ENCODE assay signal across 18 mouse cellular contexts in genomic region chr8:105312891-105313481, GRCm38 (mm10). TPM values are rescaled to one million over a fixed set of nuclear protein-coding genes. Genes with fewer than 3 reads are reported as not detected.
DNase-seq lines count a peak whose midpoint lies in the region; ATAC-seq lines count a peak whose summit lies in the region.
"Had no signal": no experiment of that assay in that cellular context is flagged by ENCODE, and none has a peak within 500 bp of the region (broad histone marks: within the 10 kb centered on the region; RNA-seq: fewer than 3 reads in every experiment).

No protein-coding gene starts in this region.

- DNase-seq in cerebellum, adult 11 months = peak; percentile 40
- no peak for DNase-seq in cerebellum, postnatal 10 days
- no peak for DNase-seq in heart, postnatal 25 days (ENCODE audit: low spot score)
- peak; percentile 55 to 65 for DNase-seq in cerebellum, postnatal 25 days
- peak; percentile 50 for DNase-seq in liver, embryonic 13.5 days
- DNase-seq in urinary bladder, postnatal 14 days (ENCODE audit: low spot score) = no peak
- no peak for DNase-seq in kidney, postnatal 10 days
- DNase-seq: adrenal gland, postnatal 14 days; kidney, adult 2 months; kidney, postnatal 4 days; lung, adult 2 months; spleen, adult 18-20 months; thymus, postnatal 36 days had no signal

- 0 out of 2 replicates have a peak overlapping the region, but pooled peaks have one; percentile 32 for H3K27ac ChIP-seq in heart, embryonic 16.5 days (ENCODE audit: low read length)
- H3K27ac ChIP-seq in liver, embryonic 13.5 days = peak overlapping the region; percentile 77
- H3K27ac ChIP-seq: embryonic facial prominence, embryonic 15.5 days; hindbrain, embryonic 15.5 days; macrophage had no signal

- WGBS in heart, embryonic 16.5 days = 67% methylated on average over 8 of the region's 8 CpGs
- WGBS in liver, embryonic 13.5 days (ENCODE audit: insufficient replicate concordance) = 41% methylated on average over 8 of the region's 8 CpGs

- H3K9ac ChIP-seq in heart, embryonic 16.5 days (ENCODE audit: low read length) = no peak overlapping the region
- peak overlapping the region; percentile 65 for H3K9ac ChIP-seq in liver, embryonic 13.5 days
- H3K9ac ChIP-seq: embryonic facial prominence, embryonic 15.5 days; hindbrain, embryonic 15.5 days had no signal

- peaks cover 26% of the 10 kb centered on the region for H3K4me1 ChIP-seq in heart, embryonic 16.5 days (ENCODE audit: control insufficient read depth, insufficient read depth, low read length)
- H3K4me1 ChIP-seq in liver, embryonic 13.5 days (replicated peaks) = peaks cover 66% of the 10 kb centered on the region
- H3K4me1 ChIP-seq: embryonic facial prominence, embryonic 15.5 days; hindbrain, embryonic 15.5 days had no signal

- H3K36me3 ChIP-seq in heart, embryonic 16.5 days (ENCODE audit: control insufficient read depth, insufficient read depth) = peaks cover 9% of the 10 kb centered on the region
- peaks cover 99% of the 10 kb centered on the region for H3K36me3 ChIP-seq in liver, embryonic 13.5 days

- no peaks in the 10 kb centered on the region for H3K9me3 ChIP-seq in heart, embryonic 16.5 days (replicated peaks; ENCODE audit: control insufficient read depth, low read length)
- no peaks in the 10 kb centered on the region for H3K9me3 ChIP-seq in liver, embryonic 13.5 days (replicated peaks)
- H3K9me3 ChIP-seq: embryonic facial prominence, embryonic 15.5 days; hindbrain, embryonic 15.5 days had no signal

- ATAC-seq in heart, embryonic 16.5 days (replicated peaks; ENCODE audit: extremely low read depth, insufficient read depth, low FRiP score) = no peak
- ATAC-seq in liver, embryonic 13.5 days (ENCODE audit: low read depth) = peak; percentile 71
- ATAC-seq: forebrain, embryonic 14.5 days had no signal

- intact Hi-C loops in heart, postnatal 25 days (cut with DNase I) = no loop called here

- no peaks in the 10 kb centered on the region for H3K27me3 ChIP-seq in heart, embryonic 16.5 days (ENCODE audit: control insufficient read depth, insufficient read depth, low read length)
- no peaks in the 10 kb centered on the region for H3K27me3 ChIP-seq in liver, embryonic 13.5 days
- H3K27me3 ChIP-seq: embryonic facial prominence, embryonic 15.5 days; hindbrain, embryonic 15.5 days had no signal

- no peak overlapping the region for H3K4me3 ChIP-seq in heart, embryonic 16.5 days (ENCODE audit: low read length)
- H3K4me3 ChIP-seq in liver, embryonic 13.5 days (replicated peaks) = peak overlapping the region; percentile 18; the same call in 1 of the 2 replicates
- H3K4me3 ChIP-seq: embryonic facial prominence, embryonic 15.5 days; hindbrain, embryonic 15.5 days had no signal

- no peak overlapping the region for H3K4me2 ChIP-seq in heart, embryonic 16.5 days (ENCODE audit: low read depth, low read length)
- H3K4me2 ChIP-seq in liver, embryonic 13.5 days = peak overlapping the region; percentile 54
- H3K4me2 ChIP-seq: embryonic facial prominence, embryonic 15.5 days; hindbrain, embryonic 15.5 days had no signal

RNA-seq across cellular contexts. Expression of gene Elmo3, which starts 7.6 kb away (rescaled TPM):
- polyA plus RNA-seq in heart, embryonic 16.5 days (2015; fragmentation: Nextera tagmentation; extraction: Ambion mirVana) = 4.1 and 5.1 TPM in 2 replicates
- under 1 TPM; 0.81 to 0.91 TPM for total RNA-seq in heart, postnatal 25 days (2021)
- 2.1 and 2.8 TPM in 2 replicates for polyA plus RNA-seq in liver, embryonic 13.5 days (2015; fragmentation: Nextera tagmentation; extraction: Ambion mirVana)

RNA-seq across cellular contexts. Expression of gene Lrrc29, which starts 13.1 kb away (rescaled TPM):
- 0.80 and 0.84 TPM in 2 replicates for polyA plus RNA-seq in heart, embryonic 16.5 days (2015; fragmentation: Nextera tagmentation; extraction: Ambion mirVana)
- 1 to 10 TPM; 1.3 to 1.9 TPM for total RNA-seq in heart, postnatal 25 days (2021)
- polyA plus RNA-seq in liver, embryonic 13.5 days (2015; fragmentation: Nextera tagmentation; extraction: Ambion mirVana) = 9.4 and 9.5 TPM in 2 replicates

RNA-seq across cellular contexts. Expression of gene Tmem208, which starts 13.2 kb away (rescaled TPM):
- polyA plus RNA-seq in heart, embryonic 16.5 days (2015; fragmentation: Nextera tagmentation; extraction: Ambion mirVana) = 82.1 and 84.2 TPM in 2 replicates
- 10 to 100 TPM; 23.4 to 25.3 TPM for total RNA-seq in heart, postnatal 25 days (2021)
- 103 and 108 TPM in 2 replicates for polyA plus RNA-seq in liver, embryonic 13.5 days (2015; fragmentation: Nextera tagmentation; extraction: Ambion mirVana)

RNA-seq across cellular contexts. Expression of gene E2f4, which starts 15.5 kb away (rescaled TPM):
- polyA plus RNA-seq in heart, embryonic 16.5 days (2015; fragmentation: Nextera tagmentation; extraction: Ambion mirVana) = 50.8 and 61.1 TPM in 2 replicates
- total RNA-seq in heart, postnatal 25 days (2021) = 10 to 100 TPM; 19.8 to 21.5 TPM
- 187 and 232 TPM in 2 replicates for polyA plus RNA-seq in liver, embryonic 13.5 days (2015; fragmentation: Nextera tagmentation; extraction: Ambion mirVana)

RNA-seq across cellular contexts. Expression of gene Exoc3l, which starts 17.1 kb away (rescaled TPM):
- polyA plus RNA-seq in heart, embryonic 16.5 days (2015; fragmentation: Nextera tagmentation; extraction: Ambion mirVana) = 14.6 and 14.9 TPM in 2 replicates
- total RNA-seq in heart, postnatal 25 days (2021) = 1 to 10 TPM; 4.9 to 7.1 TPM
- 6.2 and 6.7 TPM in 2 replicates for polyA plus RNA-seq in liver, embryonic 13.5 days (2015; fragmentation: Nextera tagmentation; extraction: Ambion mirVana)
- polyA plus RNA-seq: macrophage had no signal

Comparison
In these comparisons a context has a peak if more than half of its experiments do, and no peak if none do; other contexts are left out.
1. DNase-seq: peak in cerebellum, adult 11 months (single experiment), cerebellum, postnatal 25 days (2 of 2) and liver, embryonic 13.5 days (single experiment); none in cerebellum, postnatal 10 days (0 of 2), heart, postnatal 25 days (single experiment), urinary bladder, postnatal 14 days (single experiment) and kidney, postnatal 10 days (single experiment).